Mouse (Mus musculus) MEL (cell line): ENCODE data around the gene Cbx3.

ENCODE experiments used
- CTCF ChIP-seq, 3 experiments: IDR thresholded peaks in 2 of 3; conservative IDR thresholded peaks in 1 of 3; 2 replicates each; pipeline ENCODE4 v1.5.1; 2011 to 2012; ENCODE audit warnings: low read length in 3 of 3, low read depth in 2 of 3, mild to moderate bottlenecking in 2 of 3, improper control_type of control experiment in 1 of 3, inconsistent platforms in 1 of 3, mixed read lengths in 1 of 3, moderate library complexity in 1 of 3; ENCODE audit not compliant: control insufficient read depth in 1 of 3, insufficient read depth in 1 of 3, poor library complexity in 1 of 3, severe bottlenecking in 1 of 3
- MYC ChIP-seq: IDR thresholded peaks from 2 replicates; pipeline ENCODE4 v1.6.1; 2011; ENCODE audit warnings: low read depth, mild to moderate bottlenecking, low read length, improper control_type of control experiment, moderate library complexity
- POLR2A ChIP-seq, 2 experiments: IDR thresholded peaks; 2 replicates each; pipeline ENCODE4 v1.6.1; 2011 to 2012; ENCODE audit warnings: low read length in 2 of 2, mild to moderate bottlenecking in 2 of 2, control low read depth in 1 of 2, improper control_type of control experiment in 1 of 2, low read depth in 1 of 2, moderate library complexity in 1 of 2; ENCODE audit not compliant: control insufficient read depth in 1 of 2, insufficient read depth in 1 of 2, poor library complexity in 1 of 2

DNA sequence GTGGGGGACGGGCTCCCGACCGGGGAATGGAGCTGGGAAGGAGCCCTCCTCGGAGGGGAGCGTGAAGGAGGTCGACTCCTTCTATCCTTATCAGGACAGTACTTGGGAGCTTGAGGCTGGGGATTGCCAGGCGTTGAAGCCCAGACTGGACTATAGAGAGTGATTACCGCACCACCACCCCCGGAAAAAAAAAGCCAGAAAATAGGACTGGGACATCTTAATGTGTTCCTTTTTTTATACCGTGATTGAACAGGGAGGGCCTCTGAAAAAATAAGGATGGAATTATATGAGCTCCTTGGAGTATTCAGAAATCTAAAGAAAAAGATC, 982 bp downstream of the Cbx3 start:
- TF ChIP-seq MYC (no peak), CTCF (IDR thresholded peaks at IDR 0.05 in 2 of 3, conservative IDR thresholded peaks at IDR 0.05 in 1 of 3; ENCODE audit: control insufficient read depth in 1 of 3, insufficient read depth in 1 of 3, low read depth in 2 of 3, low read length in 3 of 3, poor library complexity in 1 of 3, severe bottlenecking in 1 of 3) (no peak), POLR2A (IDR thresholded peaks at IDR 0.05; ENCODE audit: control insufficient read depth in 1 of 2, insufficient read depth in 1 of 2, low read depth in 1 of 2, low read length in 2 of 2, poor library complexity in 1 of 2) (no peak)
